Mouse (Mus musculus) MEL-GATA-1-ER (cell line): ENCODE results near the gene Rrp7a.

Experiments used
- DNase-seq: peaks from one replicate; pipeline ENCODE4 v3.0.0-alpha.2; 2012; ENCODE audit warnings: low read depth; ENCODE audit errors: extremely low read depth

Gene Rrp7a

GRCm38 (mm10) chr15:83068270-83068669 lies 54.3 kb downstream of the Rrp7a start:
- DNase-seq: no peak

- no peak for DNase-seq
These were observed 57.1 kb downstream of the Rrp7a start for GRCm38 (mm10) chr15:83065543-83065942.
